Mouse (Mus musculus) forebrain, embryonic 16.5 days (tissue): ENCODE measurements around the gene Hist1h2ab. TPM values are rescaled to one million over a fixed set of nuclear protein-coding genes. Genes with fewer than 3 reads are reported as not detected.
A peak's percentile ranks its signal among the peaks of the same experiment; 100 is the strongest.
"Not testable (repeated sequence)": the region's sequence is repeated elsewhere in the genome, so short reads cannot be mapped to it uniquely, and the experiment has no call there.

Experiments used
- ATAC-seq: fragments of 200-750 bp; cut with Nextera tagmentation; 2 replicates; pipeline ENCODE4 v1.8.0; 2017; ENCODE audit warnings: mild to moderate bottlenecking, moderate library complexity
- H3K27ac ChIP-seq: fragments of 300-500 bp; sonication (generic); 2 replicates; pipeline ENCODE4 v1.5.1; 2014; ENCODE audit warnings: low read length, control low read depth
- H3K27me3 ChIP-seq: fragments of 300-500 bp; sonication (generic); replicated peaks from 2 replicates; pipeline ENCODE4 v1.6.1; 2014; ENCODE audit warnings: low read length; ENCODE audit not compliant: control insufficient read depth, insufficient read depth
- H3K36me3 ChIP-seq: fragments of 300-500 bp; sonication (generic); 2 replicates; pipeline ENCODE4 v1.6.1; 2014; ENCODE audit not compliant: control insufficient read depth, insufficient read depth
- H3K4me1 ChIP-seq: fragments of 300-500 bp; sonication (generic); replicated peaks from 2 replicates; pipeline ENCODE4 v1.6.1; 2014; ENCODE audit warnings: low read length; ENCODE audit not compliant: control insufficient read depth, insufficient read depth
- H3K4me2 ChIP-seq: fragments of 300-500 bp; sonication (generic); 2 replicates; pipeline ENCODE4 v1.6.1; 2014; ENCODE audit warnings: mild to moderate bottlenecking, low read length, control low read depth
- H3K4me3 ChIP-seq: fragments of 300-500 bp; sonication (generic); replicated peaks from 2 replicates; pipeline ENCODE4 v1.5.1; 2014; ENCODE audit warnings: mild to moderate bottlenecking, low read length, control low read depth
- H3K9ac ChIP-seq: fragments of 300-500 bp; sonication (generic); replicated peaks from 2 replicates; pipeline ENCODE4 v1.6.1; 2014; ENCODE audit warnings: low read depth, low read length, control low read depth
- H3K9me3 ChIP-seq: fragments of 300-500 bp; sonication (generic); 2 replicates; pipeline ENCODE4 v1.6.1; 2016; ENCODE audit warnings: low read length; ENCODE audit not compliant: control insufficient read depth
- WGBS: fragments of 180-500 bp; shearing (Covaris S2); extraction: QIAGEN DNeasy Blood & Tissue Kit; methylation state at CpG from one replicate; pipeline ENCODE4 v1.1.7; 2014; 5-methylcytosine and 5-hydroxymethylcytosine counted together
- polyA plus RNA-seq: library from polyadenylated mRNA; unstranded; fragments of >200 nt; fragmentation: Nextera tagmentation; extraction: Ambion mirVana; gene quantifications from 2 replicates; pipeline ENCODE4 v1.2.1, GENCODE M21; 2015

Gene Hist1h2ab
- polyA plus RNA-seq, 1 experiment from 2014 or later: 14.5 TPM

GRCm38 (mm10) chr13:23743215-23743614 is 7.7 kb upstream of the Hist1h2ab start:
- no peak overlapping the region for H3K9ac ChIP-seq
- no peak overlapping the region for H3K27ac ChIP-seq
- no peaks in the 10 kb centered on the region for H3K9me3 ChIP-seq
- H3K36me3 ChIP-seq: no peaks in the 10 kb centered on the region
- no peak for ATAC-seq
- H3K27me3 ChIP-seq: no peaks in the 10 kb centered on the region
- no peak overlapping the region for H3K4me2 ChIP-seq
- WGBS: 80% methylated on average over 5 of the region's 5 CpGs
- H3K4me3 ChIP-seq: no peak overlapping the region
- peaks cover 21% of the 10 kb centered on the region for H3K4me1 ChIP-seq

GRCm38 (mm10) chr13:23743963-23744362 is 7.0 kb upstream of the Hist1h2ab start:
- Histone ChIP-seq H3K4me2 (no peak overlapping the region; the same call in 1 of the 2 replicates), H3K4me1 (peaks cover 19% of the 10 kb centered on the region), H3K27ac (no peak overlapping the region), H3K27me3 (no peaks in the 10 kb centered on the region), H3K9me3 (no peaks in the 10 kb centered on the region), H3K9ac (no peak overlapping the region), H3K36me3 (no peaks in the 10 kb centered on the region), H3K4me3 (no peak overlapping the region)
- ATAC-seq: no peak
- WGBS: 26% methylated on average over 4 of the region's 4 CpGs

- under 1% methylated on average over 18 of the region's 36 CpGs for WGBS
- no peak overlapping the region for H3K9ac ChIP-seq
- no peaks in the 10 kb centered on the region for H3K27me3 ChIP-seq
- no peaks in the 10 kb centered on the region for H3K9me3 ChIP-seq
- H3K27ac ChIP-seq: no peak overlapping the region
- H3K4me2 ChIP-seq: peak overlapping the region; percentile 84
- peaks cover 19% of the 10 kb centered on the region for H3K4me1 ChIP-seq
- no peaks in the 10 kb centered on the region for H3K36me3 ChIP-seq
- no peak for ATAC-seq
- H3K4me3 ChIP-seq: peak overlapping the region; percentile 22
Measured at GRCm38 (mm10) chr13:23744421-23745380, 6.2 kb upstream of the Hist1h2ab start.

GRCm38 (mm10) chr13:23745381-23746161 is 5.4 kb upstream of the Hist1h2ab start, which contains the start of gene Hist1h3c:
TSS of gene Hist1h3c (minus strand) at chr13:23745602.
- under 1% methylated on average over 24 of the region's 28 CpGs for WGBS
- Histone ChIP-seq H3K4me1 (peaks cover 13% of the 10 kb centered on the region), H3K4me2 (peak within 1 kb of the TSS; percentile 84), H3K36me3 (no peaks in the 10 kb centered on the region), H3K9me3 (no peaks in the 10 kb centered on the region), H3K9ac (peak within 1 kb of the TSS; percentile 56), H3K27ac (peak within 1 kb of the TSS; percentile 96), H3K4me3 (peak within 1 kb of the TSS; percentile 46), H3K27me3 (no peaks in the 10 kb centered on the region)
- peak; percentile 58 for ATAC-seq

- Histone ChIP-seq H3K9ac (peak within 1 kb of the TSS; percentile 56), H3K4me3 (peak within 1 kb of the TSS; percentile 46), H3K4me2 (peak within 1 kb of the TSS; percentile 84), H3K27ac (peak within 1 kb of the TSS; percentile 96)
- H3K36me3 ChIP-seq, H3K27me3 ChIP-seq, H3K9me3 ChIP-seq, H3K4me1 ChIP-seq: not testable (repeated sequence)
- peak; percentile 92 for ATAC-seq
- WGBS: under 1% methylated on average over 38 of the region's 58 CpGs
Measured at GRCm38 (mm10) chr13:23746201-23747080, 4.5 kb upstream of the Hist1h2ab start, which contains the start of gene Hist1h2bb. TSS of gene Hist1h2bb (plus strand) at chr13:23746734.

GRCm38 (mm10) chr13:23747081-23747891 is 3.6 kb upstream of the Hist1h2ab start:
- 2% methylated on average over 10 of the region's 13 CpGs for WGBS
- Histone ChIP-seq H3K4me2 (peak overlapping the region; percentile 84), H3K4me3 (peak overlapping the region; percentile 46), H3K9me3 (no peaks in the 10 kb centered on the region), H3K36me3 (no peaks in the 10 kb centered on the region), H3K4me1 (peaks cover 12% of the 10 kb centered on the region), H3K9ac (peak overlapping the region; percentile 49), H3K27ac (peak overlapping the region; percentile 96), H3K27me3 (no peaks in the 10 kb centered on the region)
- ATAC-seq: no peak

GRCm38 (mm10) chr13:23747892-23748288 is 3.0 kb upstream of the Hist1h2ab start:
- H3K27me3 ChIP-seq: no peaks in the 10 kb centered on the region
- no peak overlapping the region for H3K4me3 ChIP-seq
- peaks cover 14% of the 10 kb centered on the region for H3K4me1 ChIP-seq
- H3K4me2 ChIP-seq: peak overlapping the region; percentile 17
- H3K9ac ChIP-seq: no peak overlapping the region
- H3K9me3 ChIP-seq: no peaks in the 10 kb centered on the region
- peak overlapping the region; percentile 75 for H3K27ac ChIP-seq
- WGBS: 9% methylated on average over 4 of the region's 4 CpGs
- no peaks in the 10 kb centered on the region for H3K36me3 ChIP-seq
- ATAC-seq: no peak

- 95% methylated on average over 5 of the region's 5 CpGs for WGBS
- no peak overlapping the region for H3K27ac ChIP-seq
- no peak for ATAC-seq
Measured at GRCm38 (mm10) chr13:23749563-23750121, 1.3 kb upstream of the Hist1h2ab start.

More at GRCm38 (mm10) chr13:23749563-23750121, 1.3 kb upstream of the Hist1h2ab start:
- H3K27me3 ChIP-seq: no peaks in the 10 kb centered on the region
- no peaks in the 10 kb centered on the region for H3K36me3 ChIP-seq
- no peak overlapping the region for H3K4me3 ChIP-seq
- no peaks in the 10 kb centered on the region for H3K9me3 ChIP-seq
- no peak overlapping the region for H3K4me2 ChIP-seq
- peaks cover 14% of the 10 kb centered on the region for H3K4me1 ChIP-seq
- no peak overlapping the region for H3K9ac ChIP-seq
